Mouse (Mus musculus): Measurements from ENCODE around the gene Gdf2. TPM values are rescaled to one million over a fixed set of nuclear protein-coding genes. Genes with fewer than 3 reads are reported as not detected.

The Gdf2 gene
- polyA plus RNA-seq (2014; fragmentation: Illumina TruSeq; extraction: RNeasy Lipid Tissue Mini Kit (QIAGEN cat#74804); ENCODE audit: low read depth, low replicate concordance): 4.3 TPM

GRCm38 (mm10) chr14:33940739-33941138 lies at the start of gene Gdf2:
Gene Gdf2, plus strand, starts transcription at chr14:33941039.

GRCm38 (mm10) chr14:33923168-33924070 lies 17.4 kb upstream of the Gdf2 start, which contains the start of gene Gdf10:
Gene Gdf10, plus strand, starts transcription at chr14:33923587.

GRCm38 (mm10) chr14:33953761-33954160 lies 12.9 kb downstream of the Gdf2 start, which contains the start of gene Rbp3:
Gene Rbp3, plus strand, starts transcription at chr14:33954003.

GRCm38 (mm10) chr14:33978604-33979059 lies 37.8 kb downstream of the Gdf2 start, which contains the start of gene Zfp488:
Gene Zfp488, minus strand, starts transcription at chr14:33978764.

Other genes starting within 250 kb of the Gdf2 start
- gene Gdf10, start 17.5 kb upstream of the Gdf2 start, polyA plus RNA-seq (2014; fragmentation: Illumina TruSeq; extraction: RNeasy Lipid Tissue Mini Kit (QIAGEN cat#74804); ENCODE audit: low read depth, low replicate concordance): 1.7 TPM
- not detected for gene Rbp3, start 13.0 kb downstream of the Gdf2 start, polyA plus RNA-seq (2014; fragmentation: Illumina TruSeq; extraction: RNeasy Lipid Tissue Mini Kit (QIAGEN cat#74804); ENCODE audit: low read depth, low replicate concordance)
- gene Zfp488, start 37.7 kb downstream of the Gdf2 start, polyA plus RNA-seq (2014; fragmentation: Illumina TruSeq; extraction: RNeasy Lipid Tissue Mini Kit (QIAGEN cat#74804); ENCODE audit: low read depth, low replicate concordance): not detected
- not detected for gene Gm30083, start 74.1 kb downstream of the Gdf2 start, polyA plus RNA-seq (2014; fragmentation: Illumina TruSeq; extraction: RNeasy Lipid Tissue Mini Kit (QIAGEN cat#74804); ENCODE audit: low read depth, low replicate concordance)
- gene Gm5460, start 75.7 kb downstream of the Gdf2 start, polyA plus RNA-seq (2014; fragmentation: Illumina TruSeq; extraction: RNeasy Lipid Tissue Mini Kit (QIAGEN cat#74804); ENCODE audit: low read depth, low replicate concordance): not detected
- gene Antxrl, start 111.7 kb downstream of the Gdf2 start, polyA plus RNA-seq (2014; fragmentation: Illumina TruSeq; extraction: RNeasy Lipid Tissue Mini Kit (QIAGEN cat#74804); ENCODE audit: low read depth, low replicate concordance): not detected
- gene Anxa8, start 144.9 kb downstream of the Gdf2 start, polyA plus RNA-seq (2014; fragmentation: Illumina TruSeq; extraction: RNeasy Lipid Tissue Mini Kit (QIAGEN cat#74804); ENCODE audit: low read depth, low replicate concordance): not detected
- not detected for gene A630023A22Rik, start 161.7 kb downstream of the Gdf2 start, polyA plus RNA-seq (2014; fragmentation: Illumina TruSeq; extraction: RNeasy Lipid Tissue Mini Kit (QIAGEN cat#74804); ENCODE audit: low read depth, low replicate concordance)
- not detected for gene Npy4r, start 211.4 kb downstream of the Gdf2 start, polyA plus RNA-seq (2014; fragmentation: Illumina TruSeq; extraction: RNeasy Lipid Tissue Mini Kit (QIAGEN cat#74804); ENCODE audit: low read depth, low replicate concordance)